Mouse (Mus musculus) layer of hippocampus, adult 9-10 months (tissue): ENCODE results near the gene Tmcc1.

Source experiments
- DNase-seq: peaks from one replicate; pipeline ENCODE4 v3.0.0; 2022; ENCODE audit warnings: low spot score

Tmcc1 gene

GRCm38 (mm10) chr6:115991881-115992620 lies 201.2 kb downstream of the Tmcc1 start:
- DNase-seq: no peak

GRCm38 (mm10) chr6:115991108-115991880 lies 202.0 kb downstream of the Tmcc1 start:
- no peak for DNase-seq

- DNase-seq: no peak
Observed at GRCm38 (mm10) chr6:115990479-115990878, 202.8 kb downstream of the Tmcc1 start.

GRCm38 (mm10) chr6:115990056-115990455 lies 203.2 kb downstream of the Tmcc1 start:
- DNase-seq: no peak

GRCm38 (mm10) chr6:115989607-115990006 lies 203.7 kb downstream of the Tmcc1 start:
- no peak for DNase-seq

- no peak for DNase-seq
Observed at GRCm38 (mm10) chr6:115989032-115989431, 204.3 kb downstream of the Tmcc1 start.

GRCm38 (mm10) chr6:115987096-115987747 lies 206.1 kb downstream of the Tmcc1 start:
- no peak for DNase-seq

GRCm38 (mm10) chr6:115986472-115987095 lies 206.7 kb downstream of the Tmcc1 start:
- DNase-seq: no peak

- no peak for DNase-seq
Observed at GRCm38 (mm10) chr6:115985622-115986021, 207.7 kb downstream of the Tmcc1 start.

GRCm38 (mm10) chr6:115984580-115984979 lies 208.7 kb downstream of the Tmcc1 start:
- DNase-seq: no peak

- DNase-seq: no peak
Observed at GRCm38 (mm10) chr6:115983306-115984038, 209.8 kb downstream of the Tmcc1 start.

GRCm38 (mm10) chr6:115982889-115983288 lies 210.4 kb downstream of the Tmcc1 start:
- DNase-seq: no peak

GRCm38 (mm10) chr6:115978596-115978995 lies 214.7 kb downstream of the Tmcc1 start:
- DNase-seq: no peak

GRCm38 (mm10) chr6:115977810-115978209 lies 215.5 kb downstream of the Tmcc1 start:
- no peak for DNase-seq

- DNase-seq: no peak
Observed at GRCm38 (mm10) chr6:115975606-115976005, 217.7 kb downstream of the Tmcc1 start.

GRCm38 (mm10) chr6:115973881-115974662 lies 219.2 kb downstream of the Tmcc1 start:
- DNase-seq: no peak

- DNase-seq: no peak
Observed at GRCm38 (mm10) chr6:115973139-115973875, 220.0 kb downstream of the Tmcc1 start.

- DNase-seq: no peak
Observed at GRCm38 (mm10) chr6:115972083-115972764, 221.1 kb downstream of the Tmcc1 start.

- DNase-seq: no peak
Observed at GRCm38 (mm10) chr6:115971273-115972060, 221.8 kb downstream of the Tmcc1 start.
